Mouse (Mus musculus) erythroblast, adult 5-6 weeks (primary cell): ENCODE data around the gene 4930535I16Rik. TPM values are rescaled to one million over a fixed set of nuclear protein-coding genes. Genes with fewer than 3 reads are reported as not detected.
A peak's percentile ranks its signal among the peaks of the same experiment; 100 is the strongest.
"Not testable (repeated sequence)": the region's sequence is repeated elsewhere in the genome, so short reads cannot be mapped to it uniquely, and the experiment has no call there.

Source experiments
- ATAC-seq: replicated peaks from 2 replicates; pipeline ENCODE4 v1.8.0; 2016; ENCODE audit warnings: moderate number of reproducible peaks, mild to moderate bottlenecking, moderate TSS enrichment, inconsistent platforms; ENCODE audit not compliant: poor library complexity, low FRiP score, severe bottlenecking
- total RNA-seq, 2 experiments: library from RNA; stranded (forward) in 1 of 2; stranded (reverse) in 1 of 2; fragments of 150-400 nt in 1 of 2; fragments of 200-764, 138-1000 nt in 1 of 2; gene quantifications; 2 replicates each; pipeline versions ENCODE4 v1.2.3 to v1.2.4; 2015 to 2017; ENCODE audit warnings: low replicate concordance in 2 of 2

4930535I16Rik gene
- not detected in 2 replicates for total RNA-seq (2015; ENCODE audit: low replicate concordance)
- total RNA-seq (2017; ENCODE audit: low replicate concordance): not detected in 2 replicates

- peak; percentile 70 for ATAC-seq
These were observed at the start of gene 4930535I16Rik for GRCm38 (mm10) chr4:123917548-123918140. TSS of gene 4930535I16Rik (minus strand) at chr4:123918022.

- ATAC-seq: no peak
These were observed 44.9 kb upstream of the 4930535I16Rik start for GRCm38 (mm10) chr4:123962721-123963120.

- ATAC-seq: no peak
These were observed 43.1 kb upstream of the 4930535I16Rik start for GRCm38 (mm10) chr4:123960955-123961354.

- no peak for ATAC-seq
These were observed 40.1 kb upstream of the 4930535I16Rik start for GRCm38 (mm10) chr4:123957891-123958290.

GRCm38 (mm10) chr4:123957492-123957808 lies 39.6 kb upstream of the 4930535I16Rik start:
- no peak for ATAC-seq

GRCm38 (mm10) chr4:123956703-123957491 lies 39.1 kb upstream of the 4930535I16Rik start:
- ATAC-seq: 0 out of 2 replicates have a peak, but pooled peaks have one; percentile 70

- ATAC-seq: no peak
These were observed 34.2 kb upstream of the 4930535I16Rik start for GRCm38 (mm10) chr4:123952059-123952458.

GRCm38 (mm10) chr4:123949649-123950048 lies 31.8 kb upstream of the 4930535I16Rik start:
- no peak for ATAC-seq

- ATAC-seq: no peak
These were observed 31.1 kb upstream of the 4930535I16Rik start for GRCm38 (mm10) chr4:123948901-123949300.

- ATAC-seq: no peak
These were observed 29.3 kb upstream of the 4930535I16Rik start for GRCm38 (mm10) chr4:123947149-123947548.

- ATAC-seq: no peak
These were observed 28.9 kb upstream of the 4930535I16Rik start for GRCm38 (mm10) chr4:123946701-123947100.

- not testable (repeated sequence) for ATAC-seq
These were observed 23.1 kb upstream of the 4930535I16Rik start for GRCm38 (mm10) chr4:123940878-123941277.

- peak; percentile 77 for ATAC-seq
These were observed 22.0 kb upstream of the 4930535I16Rik start for GRCm38 (mm10) chr4:123939838-123940237.

- ATAC-seq: no peak
These were observed 18.2 kb upstream of the 4930535I16Rik start for GRCm38 (mm10) chr4:123936059-123936458.

GRCm38 (mm10) chr4:123934306-123934705 lies 16.5 kb upstream of the 4930535I16Rik start:
- no peak for ATAC-seq

GRCm38 (mm10) chr4:123929994-123930393 lies 12.2 kb upstream of the 4930535I16Rik start:
- no peak for ATAC-seq

- ATAC-seq: no peak
These were observed 10.1 kb upstream of the 4930535I16Rik start for GRCm38 (mm10) chr4:123927961-123928360.

GRCm38 (mm10) chr4:123921055-123921565 lies 3.3 kb upstream of the 4930535I16Rik start:
- ATAC-seq: no peak

GRCm38 (mm10) chr4:123918851-123919250 lies 1.0 kb upstream of the 4930535I16Rik start:
- no peak for ATAC-seq

- peak; percentile 99 for ATAC-seq
These were observed 874 bp downstream of the 4930535I16Rik start, which contains the start of gene Rragc for GRCm38 (mm10) chr4:123916748-123917547. TSS of gene Rragc (plus strand) at chr4:123917446.
